ENCODE assay signal across 39 mouse cellular contexts in genomic region chr15:84123075-84123474, GRCm38 (mm10). TPM values are rescaled to one million over a fixed set of nuclear protein-coding genes. Genes with fewer than 3 reads are reported as not detected.
"Had no signal": no experiment of that assay in that cellular context is flagged by ENCODE, and none has a peak within 500 bp of the region (broad histone marks: within the 10 kb centered on the region; RNA-seq: fewer than 3 reads in every experiment).

TSS of gene Pnpla5 (minus strand) at chr15:84123175.

- H3K4me1 ChIP-seq: heart, embryonic 12.5 days; heart, embryonic 13.5 days; heart, embryonic 15.5 days; hindbrain, embryonic 12.5 days; hindbrain, embryonic 13.5 days; hindbrain, embryonic 15.5 days; intestine, embryonic 15.5 days; kidney, embryonic 15.5 days had no signal

- H3K36me3 ChIP-seq: heart, embryonic 12.5 days; heart, embryonic 13.5 days; heart, embryonic 15.5 days; hindbrain, embryonic 10.5 days; hindbrain, embryonic 12.5 days; hindbrain, embryonic 13.5 days; hindbrain, embryonic 15.5 days; intestine, embryonic 15.5 days; kidney, embryonic 15.5 days had no signal

- H3K4me3 ChIP-seq: heart, embryonic 12.5 days; heart, embryonic 13.5 days; heart, embryonic 15.5 days; hindbrain, embryonic 10.5 days; hindbrain, embryonic 12.5 days; hindbrain, embryonic 13.5 days; hindbrain, embryonic 15.5 days; intestine, embryonic 15.5 days; kidney, embryonic 15.5 days; layer of hippocampus, adult 2 months; left cerebral cortex, adult 2 months had no signal

- H3K27ac ChIP-seq: heart, embryonic 13.5 days; heart, embryonic 15.5 days; hindbrain, embryonic 10.5 days; hindbrain, embryonic 12.5 days; hindbrain, embryonic 13.5 days; hindbrain, embryonic 14.5 days; hindbrain, embryonic 15.5 days; hindbrain, postnatal 0 days; intestine, embryonic 15.5 days; kidney, embryonic 15.5 days; kidney, postnatal 0 days; layer of hippocampus, adult 2 months; left cerebral cortex, adult 2 months had no signal

- H3K9me3 ChIP-seq: heart, embryonic 12.5 days; heart, embryonic 13.5 days; heart, embryonic 15.5 days; hindbrain, embryonic 10.5 days; hindbrain, embryonic 12.5 days; hindbrain, embryonic 13.5 days; hindbrain, embryonic 15.5 days; intestine, embryonic 15.5 days; kidney, embryonic 15.5 days had no signal

- DNase-seq: heart, postnatal 10 days; heart, postnatal 14 days; heart, postnatal 36 days; heart, postnatal 4 days; kidney, adult 11 months; kidney, adult 18-20 months; kidney, adult 2 months; kidney, adult 8-10 months; kidney, adult 9 months; kidney, postnatal 10 days; kidney, postnatal 14 days; kidney, postnatal 25 days; kidney, postnatal 36 days; kidney, postnatal 4 days; layer of hippocampus, adult 9-11 months; layer of hippocampus, postnatal 36 days had no signal

- H3K9ac ChIP-seq: heart, embryonic 12.5 days; heart, embryonic 13.5 days; heart, embryonic 15.5 days; hindbrain, embryonic 12.5 days; hindbrain, embryonic 13.5 days; hindbrain, embryonic 14.5 days; hindbrain, embryonic 15.5 days; intestine, embryonic 15.5 days; kidney, embryonic 15.5 days had no signal

RNA-seq across cellular contexts. Expression of gene Pnpla5, which starts in this region (rescaled TPM):
- total RNA-seq: heart, postnatal 10 days; heart, postnatal 14 days; heart, postnatal 25 days; heart, postnatal 36 days; heart, postnatal 4 days; hematopoietic stem cell, adult 5-6 weeks; hindbrain, postnatal 0 days; layer of hippocampus, adult 18-20 months; layer of hippocampus, adult 2 months; layer of hippocampus, adult 8-10 months; layer of hippocampus, postnatal 10 days; layer of hippocampus, postnatal 14 days; layer of hippocampus, postnatal 25 days; layer of hippocampus, postnatal 36 days; left cerebral cortex, adult 18-20 months; left cerebral cortex, adult 2 months; left cerebral cortex, adult 8-10 months had no signal
